Mouse (Mus musculus) liver, embryonic 15.5 days (tissue): ENCODE measurements at regions not wholly inside any gene's neighbourhood (a gene's known extent, or its start where the extent isn't known, plus 50 kb on each side); places are given as distances from the start of the nearest gene placed in this dataset.

Experiments
- ATAC-seq: fragments of 200-750 bp; cut with Nextera tagmentation; 2 replicates; pipeline ENCODE4 v1.8.0; 2017; ENCODE audit warnings: moderate number of reproducible peaks, mild to moderate bottlenecking, moderate library complexity; ENCODE audit not compliant: insufficient read depth
- H3K27ac ChIP-seq: fragments of 300-500 bp; sonication (generic); replicated peaks from 2 replicates; pipeline ENCODE4 v1.5.1; 2015; ENCODE audit warnings: mild to moderate bottlenecking, inconsistent platforms
- H3K27me3 ChIP-seq: fragments of 300-500 bp; sonication (generic); 2 replicates; pipeline ENCODE4 v1.6.1; 2015; ENCODE audit warnings: mild to moderate bottlenecking, inconsistent platforms
- H3K36me3 ChIP-seq: fragments of 300-500 bp; sonication (generic); replicated peaks from 2 replicates; pipeline ENCODE4 v1.6.1; 2015; ENCODE audit warnings: moderate library complexity, mild to moderate bottlenecking, inconsistent platforms
- H3K4me1 ChIP-seq: fragments of 300-500 bp; sonication (generic); replicated peaks from 2 replicates; pipeline ENCODE4 v1.6.1; 2015; ENCODE audit warnings: inconsistent platforms
- H3K4me2 ChIP-seq: fragments of 300-500 bp; sonication (generic); 2 replicates; pipeline ENCODE4 v1.6.1; 2015; ENCODE audit warnings: moderate library complexity, mild to moderate bottlenecking, inconsistent platforms
- H3K4me3 ChIP-seq: fragments of 300-500 bp; sonication (generic); replicated peaks from 2 replicates; pipeline ENCODE4 v1.5.1; 2015; ENCODE audit warnings: mild to moderate bottlenecking, inconsistent platforms
- H3K9ac ChIP-seq: fragments of 300-500 bp; sonication (generic); 2 replicates; pipeline ENCODE4 v1.6.1; 2015; ENCODE audit warnings: moderate library complexity, mild to moderate bottlenecking, inconsistent platforms
- H3K9me3 ChIP-seq: fragments of 300-500 bp; sonication (generic); replicated peaks from 2 replicates; pipeline ENCODE4 v1.6.1; 2016; ENCODE audit warnings: inconsistent platforms
- WGBS: fragments of 180-500 bp; shearing (Covaris S2); methylation state at CpG from one replicate; pipeline ENCODE4 v1.1.7; 2015; ENCODE audit warnings: mixed read lengths; ENCODE audit not compliant: insufficient replicate concordance; 5-methylcytosine and 5-hydroxymethylcytosine counted together

GRCm38 (mm10) chr5:29927594-29927993, 85.3 kb upstream of the Il6 start:
- no peak overlapping the region for H3K4me3 ChIP-seq
- H3K9ac ChIP-seq: no peak overlapping the region
- 20% methylated on average over 1 of the region's 1 CpGs for WGBS
- no peak overlapping the region for H3K4me2 ChIP-seq
- no peak overlapping the region for H3K27ac ChIP-seq
- no peaks in the 10 kb centered on the region for H3K27me3 ChIP-seq
- ATAC-seq: no peak
- peaks cover 7% of the 10 kb centered on the region; the same call in 1 of the 2 replicates for H3K4me1 ChIP-seq
- no peaks in the 10 kb centered on the region for H3K36me3 ChIP-seq
- H3K9me3 ChIP-seq: no peaks in the 10 kb centered on the region

- H3K27ac ChIP-seq: no peak overlapping the region
- no peak overlapping the region for H3K4me3 ChIP-seq
- no peak for ATAC-seq
- no peaks in the 10 kb centered on the region for H3K36me3 ChIP-seq
- no peak overlapping the region for H3K9ac ChIP-seq
- H3K9me3 ChIP-seq: no peaks in the 10 kb centered on the region
- H3K4me1 ChIP-seq: peaks cover 7% of the 10 kb centered on the region; the same call in 1 of the 2 replicates
- WGBS: 62% methylated on average over 2 of the region's 2 CpGs
- H3K4me2 ChIP-seq: no peak overlapping the region
- no peaks in the 10 kb centered on the region for H3K27me3 ChIP-seq
Observed at GRCm38 (mm10) chr5:29929381-29929780, 83.5 kb upstream of the Il6 start.

- H3K36me3 ChIP-seq: no peaks in the 10 kb centered on the region
- WGBS: 14% methylated on average over 2 of the region's 2 CpGs
- no peak overlapping the region for H3K4me2 ChIP-seq
- H3K9me3 ChIP-seq: no peaks in the 10 kb centered on the region
- no peak overlapping the region for H3K4me3 ChIP-seq
- H3K9ac ChIP-seq: no peak overlapping the region
- no peak for ATAC-seq
- no peak overlapping the region for H3K27ac ChIP-seq
- peaks cover 8% of the 10 kb centered on the region; the same call in 1 of the 2 replicates for H3K4me1 ChIP-seq
- H3K27me3 ChIP-seq: no peaks in the 10 kb centered on the region
Observed at GRCm38 (mm10) chr5:29947225-29947624, 65.7 kb upstream of the Il6 start.

- H3K36me3 ChIP-seq: no peaks in the 10 kb centered on the region
- H3K9me3 ChIP-seq: no peaks in the 10 kb centered on the region
- peaks cover 8% of the 10 kb centered on the region; the same call in 1 of the 2 replicates for H3K4me1 ChIP-seq
- ATAC-seq: 0 out of 2 replicates have a peak, but pooled peaks have one; percentile 18
- H3K9ac ChIP-seq: no peak overlapping the region
- no peak overlapping the region for H3K4me3 ChIP-seq
- no peak overlapping the region for H3K4me2 ChIP-seq
- H3K27me3 ChIP-seq: no peaks in the 10 kb centered on the region
- WGBS: 23% methylated on average over 3 of the region's 3 CpGs
- no peak overlapping the region for H3K27ac ChIP-seq
Observed at GRCm38 (mm10) chr5:29948161-29948560, 64.8 kb upstream of the Il6 start.

- H3K4me1 ChIP-seq: peaks cover 8% of the 10 kb centered on the region; the same call in 1 of the 2 replicates
- H3K4me3 ChIP-seq: no peak overlapping the region
- H3K36me3 ChIP-seq: no peaks in the 10 kb centered on the region
- WGBS: 57% methylated on average over 5 of the region's 5 CpGs
- H3K27me3 ChIP-seq: no peaks in the 10 kb centered on the region
- ATAC-seq: no peak
- no peak overlapping the region for H3K9ac ChIP-seq
- no peaks in the 10 kb centered on the region for H3K9me3 ChIP-seq
- H3K27ac ChIP-seq: no peak overlapping the region
- H3K4me2 ChIP-seq: no peak overlapping the region
Observed at GRCm38 (mm10) chr5:29950456-29951170, 62.3 kb upstream of the Il6 start.

GRCm38 (mm10) chr5:29951381-29952350, 61.2 kb upstream of the Il6 start:
- ATAC-seq: no peak
- no peak overlapping the region for H3K4me3 ChIP-seq
- 44% methylated on average over 7 of the region's 7 CpGs for WGBS
- no peaks in the 10 kb centered on the region for H3K27me3 ChIP-seq
- H3K4me1 ChIP-seq: peaks cover 8% of the 10 kb centered on the region; the same call in 1 of the 2 replicates
- no peaks in the 10 kb centered on the region for H3K36me3 ChIP-seq
- H3K4me2 ChIP-seq: no peak overlapping the region
- no peak overlapping the region for H3K9ac ChIP-seq
- no peak overlapping the region for H3K27ac ChIP-seq
- no peaks in the 10 kb centered on the region for H3K9me3 ChIP-seq
